Mouse (Mus musculus) liver, embryonic 14.5 days (tissue): Measurements from ENCODE around the gene Rtf2. TPM values are rescaled to one million over a fixed set of nuclear protein-coding genes. Genes with fewer than 3 reads are reported as not detected.

Source experiments
- ATAC-seq: fragments of 200-750 bp; cut with Nextera tagmentation; 2 replicates; pipeline ENCODE4 v1.8.0; 2017; ENCODE audit warnings: moderate number of reproducible peaks, mild to moderate bottlenecking, moderate library complexity; ENCODE audit not compliant: insufficient read depth
- DNase-seq, 3 experiments: peaks; one replicate each; pipeline ENCODE4 v3.0.0-alpha.2; 2012 to 2013; ENCODE audit warnings: low read depth in 3 of 3, low spot score in 3 of 3
- H3K27ac ChIP-seq: fragments of 300-500 bp; sonication (generic); 2 replicates; pipeline ENCODE4 v1.5.1; 2014; ENCODE audit warnings: moderate library complexity, mild to moderate bottlenecking, control low read depth, inconsistent platforms
- H3K27me3 ChIP-seq: fragments of 300-500 bp; sonication (generic); 2 replicates; pipeline ENCODE4 v1.6.1; 2014; ENCODE audit warnings: mild to moderate bottlenecking, low read length, moderate library complexity; ENCODE audit not compliant: control insufficient read depth, insufficient read depth
- H3K36me3 ChIP-seq: fragments of 300-500 bp; sonication (generic); replicated peaks from 2 replicates; pipeline ENCODE4 v1.6.1; 2014; ENCODE audit warnings: low read depth; ENCODE audit not compliant: control insufficient read depth, insufficient read depth
- H3K4me1 ChIP-seq, 2 experiments: fragments of 200-500 bp in 1 of 2; fragments of 300-500 bp in 1 of 2; sonication (generic) in 1 of 2; replicated peaks; 2 replicates each; pipeline ENCODE4 v1.6.1; 2012 to 2014; ENCODE audit warnings: antibody characterized with exemption in 1 of 2, inconsistent platforms in 1 of 2, low read length in 1 of 2; ENCODE audit not compliant: control insufficient read depth in 2 of 2, insufficient read depth in 2 of 2
- H3K4me2 ChIP-seq: fragments of 300-500 bp; sonication (generic); 2 replicates; pipeline ENCODE4 v1.6.1; 2014; ENCODE audit warnings: low read depth, mild to moderate bottlenecking, control low read depth, moderate library complexity
- H3K4me3 ChIP-seq, 2 experiments: fragments of 200-500 bp in 1 of 2; fragments of 300-500 bp in 1 of 2; sonication (generic) in 1 of 2; 2 replicates each; pipeline ENCODE4 v1.5.1; 2012 to 2014; ENCODE audit warnings: low read depth in 2 of 2, low read length in 2 of 2, mild to moderate bottlenecking in 2 of 2, control low read depth in 1 of 2, inconsistent platforms in 1 of 2, moderate library complexity in 1 of 2; ENCODE audit not compliant: insufficient read depth in 1 of 2
- H3K9ac ChIP-seq: fragments of 300-500 bp; sonication (generic); replicated peaks from 2 replicates; pipeline ENCODE4 v1.6.1; 2014; ENCODE audit warnings: mild to moderate bottlenecking, control low read depth, moderate library complexity
- H3K9me3 ChIP-seq: fragments of 300-500 bp; sonication (generic); 2 replicates; pipeline ENCODE4 v1.6.1; 2016; ENCODE audit warnings: low read length, mixed read lengths; ENCODE audit not compliant: control insufficient read depth
- CTCF ChIP-seq: IDR thresholded peaks from 2 replicates; pipeline ENCODE4 v1.5.1; 2016; ENCODE audit warnings: antibody characterized with exemption, low read depth, control low read depth
- EP300 ChIP-seq: IDR thresholded peaks from 2 replicates; pipeline ENCODE4 v1.6.1; 2016; ENCODE audit warnings: antibody characterized with exemption, low read depth
- WGBS: fragments of 180-500 bp; shearing (Covaris S2); extraction: QIAGEN DNeasy Blood & Tissue Kit; methylation state at CpG from one replicate; pipeline ENCODE4 v1.1.7; 2014; ENCODE audit not compliant: insufficient replicate concordance; 5-methylcytosine and 5-hydroxymethylcytosine counted together
- polyA plus RNA-seq, 2 experiments: library from polyadenylated mRNA; depleted of rRNA in 1 of 2; stranded (reverse) in 1 of 2; unstranded in 1 of 2; fragments of >200 nt; fragmentation: Nextera tagmentation in 1 of 2; extraction: Ambion mirVana in 1 of 2; gene quantifications; 2 replicates each; pipeline versions ENCODE4 v1.2.1 to v1.2.3; 2012 to 2014

Gene Rtf2
- polyA plus RNA-seq, 2 experiments, result 22.5 to 39.7 TPM

GRCm38 (mm10) chr2:172468346-172468819 lies 28.0 kb downstream of the Rtf2 start:
- DNase-seq, result no peak
- H3K9me3 ChIP-seq, result no peaks in the 10 kb centered on the region
- no peak for ATAC-seq
- 86% methylated on average over 11 of the region's 11 CpGs for WGBS
- H3K9ac ChIP-seq, result no peak overlapping the region
- no peak overlapping the region for H3K27ac ChIP-seq
- H3K27me3 ChIP-seq, result no peaks in the 10 kb centered on the region
- no peak overlapping the region for H3K4me3 ChIP-seq
- H3K4me2 ChIP-seq, result no peak overlapping the region
- TF ChIP-seq CTCF (no peak), EP300 (no peak)
- peaks cover 16% of the 10 kb centered on the region for H3K36me3 ChIP-seq
- no peaks in the 10 kb centered on the region for H3K4me1 ChIP-seq

GRCm38 (mm10) chr2:172472318-172472717 lies 32.0 kb downstream of the Rtf2 start, which contains the start of gene Fam209:
Gene Fam209 (plus strand): TSS chr2:172472520.
- Histone ChIP-seq H3K4me1 (no peaks in the 10 kb centered on the region), H3K9me3 (no peaks in the 10 kb centered on the region), H3K4me3 (no peak within 1 kb of the TSS), H3K27ac (no peak within 1 kb of the TSS), H3K4me2 (no peak within 1 kb of the TSS), H3K9ac (no peak within 1 kb of the TSS), H3K27me3 (no peaks in the 10 kb centered on the region), H3K36me3 (peaks cover 16% of the 10 kb centered on the region)
- DNase-seq, result no peak
- ATAC-seq, result no peak
- 76% methylated on average over 11 of the region's 11 CpGs for WGBS
- TF ChIP-seq CTCF (no peak), EP300 (no peak)

GRCm38 (mm10) chr2:172473591-172473990 lies 33.2 kb downstream of the Rtf2 start:
- Histone ChIP-seq H3K27me3 (no peaks in the 10 kb centered on the region), H3K9me3 (no peaks in the 10 kb centered on the region), H3K9ac (no peak overlapping the region), H3K36me3 (peaks cover 7% of the 10 kb centered on the region), H3K4me3 (no peak overlapping the region), H3K27ac (no peak overlapping the region), H3K4me1 (no peaks in the 10 kb centered on the region), H3K4me2 (no peak overlapping the region)
- ATAC-seq (no peak), DNase-seq (no peak)
- WGBS, result 71% methylated on average over 8 of the region's 8 CpGs
- no peak for TF ChIP-seq CTCF
- TF ChIP-seq EP300, result no peak

- no peaks in the 10 kb centered on the region for H3K9me3 ChIP-seq
- H3K4me3 ChIP-seq, result no peak overlapping the region
- 26% methylated on average over 6 of the region's 6 CpGs for WGBS
- H3K9ac ChIP-seq, result no peak overlapping the region
- TF ChIP-seq EP300, result no peak
- peak; percentile 67 for TF ChIP-seq CTCF
- no peaks in the 10 kb centered on the region for H3K36me3 ChIP-seq
- DNase-seq (peak in 1 of 3 experiments; percentile 9), ATAC-seq (no peak)
- no peaks in the 10 kb centered on the region for H3K4me1 ChIP-seq
- H3K27ac ChIP-seq, result no peak overlapping the region
- no peak overlapping the region for H3K4me2 ChIP-seq
- no peaks in the 10 kb centered on the region for H3K27me3 ChIP-seq
Measured at GRCm38 (mm10) chr2:172474970-172475369, 34.6 kb downstream of the Rtf2 start.

GRCm38 (mm10) chr2:172476707-172477260 lies 36.4 kb downstream of the Rtf2 start:
- Histone ChIP-seq H3K9me3 (no peaks in the 10 kb centered on the region), H3K27ac (no peak overlapping the region), H3K36me3 (no peaks in the 10 kb centered on the region), H3K9ac (no peak overlapping the region), H3K4me2 (no peak overlapping the region), H3K4me1 (no peaks in the 10 kb centered on the region), H3K4me3 (no peak overlapping the region), H3K27me3 (no peaks in the 10 kb centered on the region)
- DNase-seq (no peak), ATAC-seq (no peak)
- TF ChIP-seq EP300 (no peak), CTCF (no peak)
- 13% methylated on average over 10 of the region's 10 CpGs for WGBS
